Mouse (Mus musculus) thymus, adult 2 months (tissue): ENCODE measurements around the gene Celf5. TPM values are rescaled to one million over a fixed set of nuclear protein-coding genes. Genes with fewer than 3 reads are reported as not detected.
A peak's percentile ranks its signal among the peaks of the same experiment; 100 is the strongest.

Experiments used
- DNase-seq: peaks from one replicate; pipeline ENCODE4 v3.0.0; 2021
- H3K27ac ChIP-seq: fragments of 200-500 bp; 2 replicates; pipeline ENCODE4 v1.5.1; 2012; ENCODE audit warnings: low read length, control low read depth; ENCODE audit not compliant: control insufficient read depth, insufficient read depth
- H3K27me3 ChIP-seq: fragments of 200-500 bp; 2 replicates; pipeline ENCODE4 v1.6.1; 2012; ENCODE audit warnings: mild to moderate bottlenecking, low read length, moderate library complexity, mixed read lengths; ENCODE audit not compliant: control insufficient read depth, insufficient read depth
- H3K36me3 ChIP-seq: fragments of 200-500 bp; 2 replicates; pipeline ENCODE4 v1.6.1; 2012; ENCODE audit warnings: mild to moderate bottlenecking, low read length, moderate library complexity; ENCODE audit not compliant: control insufficient read depth, insufficient read depth
- H3K4me1 ChIP-seq: fragments of 200-500 bp; replicated peaks from 2 replicates; pipeline ENCODE4 v1.6.1; 2012; ENCODE audit warnings: low read length; ENCODE audit not compliant: control insufficient read depth, insufficient read depth
- H3K4me3 ChIP-seq: fragments of 200-500 bp; 2 replicates; pipeline ENCODE4 v1.5.1; 2012; ENCODE audit warnings: mild to moderate bottlenecking, low read length, control low read depth, moderate library complexity; ENCODE audit not compliant: control insufficient read depth, insufficient read depth
- CTCF ChIP-seq: fragments of 200-500 bp; IDR thresholded peaks from 2 replicates; pipeline ENCODE4 v1.5.1; 2012; ENCODE audit warnings: mild to moderate bottlenecking, control low read depth, low read length, moderate library complexity, borderline replicate concordance; ENCODE audit not compliant: control insufficient read depth, poor library complexity, insufficient read depth; ENCODE audit errors: extremely low read depth
- POLR2A ChIP-seq: fragments of 200-500 bp; IDR thresholded peaks from 2 replicates; pipeline ENCODE4 v1.6.1; 2012; ENCODE audit warnings: mild to moderate bottlenecking, low read length, control low read depth, moderate library complexity; ENCODE audit not compliant: control insufficient read depth, poor library complexity, insufficient read depth; ENCODE audit errors: extremely low read depth
- WGBS: fragments of 180-500 bp; shearing (Covaris S2); methylation state at CpG from one replicate; pipeline ENCODE4 v1.1.7; 2018; 5-methylcytosine and 5-hydroxymethylcytosine counted together
- polyA plus RNA-seq: library from polyadenylated mRNA; depleted of rRNA; stranded (reverse); fragments of >200 nt; gene quantifications from 2 replicates; pipeline ENCODE4 v1.2.3, GENCODE M21; 2012

Celf5 gene
- polyA plus RNA-seq, 1 experiment: 5.1 TPM

- peaks cover 48% of the 10 kb centered on the region for H3K4me1 ChIP-seq
- peak overlapping the region; percentile 13 for H3K4me3 ChIP-seq
- DNase-seq: peak; percentile 70
- no peaks in the 10 kb centered on the region for H3K36me3 ChIP-seq
- peak overlapping the region; percentile 58 for H3K27ac ChIP-seq
- TF ChIP-seq POLR2A (no peak), CTCF (no peak)
- WGBS: 22% methylated on average over 26 of the region's 26 CpGs
- no peaks in the 10 kb centered on the region for H3K27me3 ChIP-seq
Measured at GRCm38 (mm10) chr10:81433541-81434289, 48.8 kb downstream of the Celf5 start.

DNA sequence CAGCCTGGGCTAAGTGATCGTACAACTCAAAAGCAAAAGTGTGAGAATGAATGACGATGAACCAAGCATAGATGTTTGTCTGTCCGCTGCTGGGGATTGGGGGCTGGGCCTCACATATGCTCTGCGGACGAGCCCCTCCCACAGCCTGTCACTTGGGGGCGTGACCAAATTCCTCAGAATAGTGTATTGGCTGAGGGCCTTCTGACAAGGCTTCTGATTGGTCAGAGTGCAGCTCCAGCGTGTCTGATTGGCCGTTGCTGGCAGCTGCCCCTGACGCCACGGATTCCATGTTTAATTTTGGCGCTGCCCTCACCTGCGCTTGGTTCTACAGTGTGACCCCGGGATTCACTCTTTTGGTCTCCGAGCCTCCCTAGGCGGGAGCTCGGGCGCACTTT is 49.6 kb downstream of the Celf5 start:
- Histone ChIP-seq H3K27me3 (no peaks in the 10 kb centered on the region), H3K4me3 (peak overlapping the region; percentile 10), H3K36me3 (no peaks in the 10 kb centered on the region), H3K27ac (peak overlapping the region; percentile 58; the same call in 1 of the 2 replicates), H3K4me1 (peaks cover 48% of the 10 kb centered on the region)
- TF ChIP-seq CTCF (peak; percentile 16; the same call in 1 of the 2 replicates), POLR2A (no peak)
- under 1% methylated on average over 17 of the region's 17 CpGs for WGBS
- peak; percentile 90 for DNase-seq

DNA sequence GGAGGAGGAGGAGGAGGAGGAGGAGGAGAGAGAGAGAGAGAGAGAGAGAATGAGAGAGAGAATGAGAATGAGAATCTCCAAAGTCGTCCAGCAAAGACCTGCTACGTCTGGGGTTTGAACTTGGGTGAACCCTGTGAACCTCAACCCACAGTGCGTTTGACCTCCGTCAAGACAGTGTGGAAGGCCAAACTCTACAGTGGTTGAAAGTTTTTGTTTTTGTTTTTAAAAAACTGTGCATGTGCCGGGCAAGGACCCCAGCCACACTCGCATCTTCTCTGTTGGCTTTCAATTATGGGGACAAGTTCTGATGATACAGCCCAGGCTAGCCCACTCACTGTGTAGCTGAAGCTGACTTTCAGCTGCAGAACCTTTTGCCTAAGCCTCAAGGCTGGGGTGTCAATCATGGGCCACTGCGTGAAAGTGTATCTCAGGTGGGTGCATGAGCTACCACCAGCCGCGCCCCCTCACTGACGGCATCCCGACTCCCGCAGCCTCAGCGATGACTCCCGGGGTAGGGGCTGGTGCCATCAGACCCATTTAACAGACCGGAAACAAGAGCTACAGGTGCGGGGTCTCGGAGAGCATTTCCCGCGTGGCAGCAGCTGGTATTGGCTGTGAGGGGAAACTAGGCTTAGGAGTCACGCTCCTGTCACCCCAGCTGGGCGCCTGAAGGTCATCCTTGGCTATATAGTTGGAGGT is 50.2 kb downstream of the Celf5 start:
- H3K4me1 ChIP-seq: peaks cover 48% of the 10 kb centered on the region
- no peak overlapping the region for H3K27ac ChIP-seq
- DNase-seq: no peak
- TF ChIP-seq CTCF (no peak), POLR2A (no peak)
- 48% methylated on average over 21 of the region's 21 CpGs for WGBS
- no peaks in the 10 kb centered on the region for H3K27me3 ChIP-seq
- H3K36me3 ChIP-seq: no peaks in the 10 kb centered on the region
- peak overlapping the region; percentile 10 for H3K4me3 ChIP-seq

DNA sequence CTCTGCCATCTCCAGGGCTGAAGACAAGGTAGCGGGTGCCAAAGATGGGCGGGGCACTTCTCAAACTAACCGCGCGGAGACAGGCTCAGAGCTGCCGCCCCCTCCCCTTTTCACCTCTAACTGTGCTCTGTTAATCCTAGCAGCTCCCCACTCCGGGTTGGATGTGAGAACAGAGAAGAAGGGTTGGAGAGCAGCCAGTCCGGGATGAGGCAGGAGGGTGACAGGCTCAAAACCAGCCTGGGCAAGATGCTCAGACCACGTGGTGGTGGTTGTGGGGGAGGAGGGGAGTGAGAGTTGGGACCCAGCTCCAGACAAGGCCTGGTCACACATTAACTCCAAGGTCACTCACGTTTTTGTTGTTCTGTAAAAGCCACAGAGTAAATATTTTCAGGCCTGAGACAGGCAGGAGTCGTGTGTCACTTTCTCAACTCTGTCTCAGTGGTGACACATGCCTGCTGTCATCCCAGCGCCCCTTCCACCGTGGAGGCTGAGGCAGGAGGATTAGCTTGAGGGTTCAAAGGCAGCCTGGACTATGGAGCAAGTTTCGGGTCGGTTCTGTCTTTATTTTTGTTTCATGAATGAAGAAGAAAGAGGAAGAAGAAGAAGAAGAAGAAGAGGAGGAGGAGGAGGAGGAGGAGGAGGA is 50.9 kb downstream of the Celf5 start:
- H3K4me1 ChIP-seq: peaks cover 51% of the 10 kb centered on the region
- WGBS: 30% methylated on average over 15 of the region's 15 CpGs
- no peaks in the 10 kb centered on the region for H3K36me3 ChIP-seq
- peak; percentile 24 for DNase-seq
- H3K27ac ChIP-seq: no peak overlapping the region
- TF ChIP-seq CTCF: no peak
- TF ChIP-seq POLR2A: no peak
- H3K4me3 ChIP-seq: peak overlapping the region; percentile 86; the same call in 1 of the 2 replicates
- H3K27me3 ChIP-seq: peaks cover 2% of the 10 kb centered on the region; the same call in 1 of the 2 replicates

- peak; percentile 50 for DNase-seq
- H3K4me1 ChIP-seq: peaks cover 57% of the 10 kb centered on the region
- peaks cover 3% of the 10 kb centered on the region; the same call in 1 of the 2 replicates for H3K27me3 ChIP-seq
- TF ChIP-seq CTCF (no peak; the same call in 1 of the 2 replicates), POLR2A (no peak)
- H3K36me3 ChIP-seq: no peaks in the 10 kb centered on the region
- WGBS: 3% methylated on average over 59 of the region's 70 CpGs
- H3K4me3 ChIP-seq: peak overlapping the region; percentile 86
- H3K27ac ChIP-seq: no peak overlapping the region
Measured at GRCm38 (mm10) chr10:81430831-81431525, 51.5 kb downstream of the Celf5 start.
